7 mouse cellular contexts compared by ENCODE assay signal in the genomic region with DNA sequence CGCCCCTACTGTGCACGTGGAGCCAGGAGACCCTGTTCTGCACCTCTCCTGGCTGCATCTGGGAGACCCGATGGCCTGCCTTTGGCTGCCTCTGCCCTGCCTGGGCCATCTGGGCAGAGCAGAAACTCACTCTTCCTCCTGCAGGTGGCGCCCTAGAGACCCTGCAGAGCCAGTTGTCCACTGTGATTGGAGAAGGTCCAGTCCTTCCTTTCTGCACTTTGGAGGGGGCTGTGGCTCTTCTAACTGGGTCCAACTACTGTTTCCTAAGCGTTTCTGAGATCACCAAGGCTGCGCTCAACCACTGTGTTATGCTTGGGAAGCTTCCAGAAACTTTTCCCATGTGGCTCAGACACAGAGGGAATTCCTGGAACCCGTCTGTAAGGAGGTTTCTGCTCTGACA.
DNase-seq lines count a peak whose midpoint lies in the region; ATAC-seq and TF ChIP-seq lines count a peak whose summit lies in the region.

No protein-coding gene starts in this region.

- TF ChIP-seq CTCF in forebrain, postnatal 0 days (IDR thresholded peaks at IDR 0.05; ENCODE audit: low read depth) = peak; percentile 89

- no peak overlapping the region for H3K4me2 ChIP-seq in forebrain, postnatal 0 days (ENCODE audit: low read depth)

- DNase-seq in Muller cell, postnatal 12 days (ENCODE audit: inconsistent ontology term) = peak; percentile 73
- DNase-seq in c-Kit-negative CD71-positive TER-119-positive erythroid progenitor cells, embryonic 14.5 days (ENCODE audit: low read depth, low spot score) = peak; percentile 19
- peak; percentile 77 for DNase-seq in forebrain, postnatal 0 days
- DNase-seq in heart, postnatal 4 days = peak; percentile 95
- DNase-seq in layer of hippocampus, postnatal 25 days (ENCODE audit: extremely low spot score in 1 of 2, low spot score in 1 of 2) = peak; percentile 70 to 85
- DNase-seq in spleen, adult 12 weeks (ENCODE audit: low spot score) = peak; percentile 16

- H3K4me1 ChIP-seq in forebrain, postnatal 0 days (ENCODE audit: insufficient read depth) = no peaks in the 10 kb centered on the region

- peak; percentile 47; the same call in 1 of the 2 replicates for ATAC-seq in forebrain, postnatal 0 days
- ATAC-seq in megakaryocyte-erythroid progenitor cell, adult 5-6 weeks (replicated peaks; ENCODE audit: low FRiP score, low TSS enrichment, poor library complexity, severe bottlenecking) = peak; percentile 59

- H3K9ac ChIP-seq in forebrain, postnatal 0 days = no peak overlapping the region

- H3K36me3 ChIP-seq in forebrain, postnatal 0 days (ENCODE audit: insufficient read depth) = no peaks in the 10 kb centered on the region

- no peaks in the 10 kb centered on the region for H3K27me3 ChIP-seq in forebrain, postnatal 0 days (ENCODE audit: insufficient read depth, low read length)

- H3K4me3 ChIP-seq in forebrain, postnatal 0 days (ENCODE audit: low read depth, low read length) = no peak overlapping the region

- WGBS in forebrain, postnatal 0 days = 21% methylated on average over 7 of the region's 7 CpGs

- no peaks in the 10 kb centered on the region for H3K9me3 ChIP-seq in forebrain, postnatal 0 days (ENCODE audit: low read length)

- no peak overlapping the region for H3K27ac ChIP-seq in forebrain, postnatal 0 days (ENCODE audit: low read depth, low read length)

Comparison
In these comparisons a context has a peak if more than half of its experiments do, and no peak if none do; other contexts are left out.
1. DNase-seq: peak in every context shown above with its lines; median percentile 95 in heart, postnatal 4 days; 78 in layer of hippocampus, postnatal 25 days; 77 in forebrain, postnatal 0 days; 73 in Muller cell, postnatal 12 days; 19 in c-Kit-negative CD71-positive TER-119-positive erythroid progenitor cells, embryonic 14.5 days; 16 in spleen, adult 12 weeks.